Mouse (Mus musculus) forebrain, embryonic 16.5 days (tissue): ENCODE measurements around the gene Zfp628. TPM values are rescaled to one million over a fixed set of nuclear protein-coding genes. Genes with fewer than 3 reads are reported as not detected.

Experiments used
- ATAC-seq: fragments of 200-750 bp; cut with Nextera tagmentation; 2 replicates; pipeline ENCODE4 v1.8.0; 2017; ENCODE audit warnings: mild to moderate bottlenecking, moderate library complexity
- H3K27ac ChIP-seq: fragments of 300-500 bp; sonication (generic); 2 replicates; pipeline ENCODE4 v1.5.1; 2014; ENCODE audit warnings: low read length, control low read depth
- H3K27me3 ChIP-seq: fragments of 300-500 bp; sonication (generic); replicated peaks from 2 replicates; pipeline ENCODE4 v1.6.1; 2014; ENCODE audit warnings: low read length; ENCODE audit not compliant: control insufficient read depth, insufficient read depth
- H3K36me3 ChIP-seq: fragments of 300-500 bp; sonication (generic); 2 replicates; pipeline ENCODE4 v1.6.1; 2014; ENCODE audit not compliant: control insufficient read depth, insufficient read depth
- H3K4me1 ChIP-seq: fragments of 300-500 bp; sonication (generic); replicated peaks from 2 replicates; pipeline ENCODE4 v1.6.1; 2014; ENCODE audit warnings: low read length; ENCODE audit not compliant: control insufficient read depth, insufficient read depth
- H3K4me2 ChIP-seq: fragments of 300-500 bp; sonication (generic); 2 replicates; pipeline ENCODE4 v1.6.1; 2014; ENCODE audit warnings: mild to moderate bottlenecking, low read length, control low read depth
- H3K4me3 ChIP-seq: fragments of 300-500 bp; sonication (generic); replicated peaks from 2 replicates; pipeline ENCODE4 v1.5.1; 2014; ENCODE audit warnings: mild to moderate bottlenecking, low read length, control low read depth
- H3K9ac ChIP-seq: fragments of 300-500 bp; sonication (generic); replicated peaks from 2 replicates; pipeline ENCODE4 v1.6.1; 2014; ENCODE audit warnings: low read depth, low read length, control low read depth
- H3K9me3 ChIP-seq: fragments of 300-500 bp; sonication (generic); 2 replicates; pipeline ENCODE4 v1.6.1; 2016; ENCODE audit warnings: low read length; ENCODE audit not compliant: control insufficient read depth
- WGBS: fragments of 180-500 bp; shearing (Covaris S2); extraction: QIAGEN DNeasy Blood & Tissue Kit; methylation state at CpG from one replicate; pipeline ENCODE4 v1.1.7; 2014; 5-methylcytosine and 5-hydroxymethylcytosine counted together
- polyA plus RNA-seq: library from polyadenylated mRNA; unstranded; fragments of >200 nt; fragmentation: Nextera tagmentation; extraction: Ambion mirVana; gene quantifications from 2 replicates; pipeline ENCODE4 v1.2.1, GENCODE M21; 2015

Gene Zfp628
- polyA plus RNA-seq, 1 experiment from 2014 or later = 3.9 TPM

GRCm38 (mm10) chr7:4895186-4895585, 19.8 kb upstream of the Zfp628 start:
- no peak overlapping the region for H3K27ac ChIP-seq
- H3K4me3 ChIP-seq = no peak overlapping the region
- 64% methylated on average over 11 of the region's 11 CpGs for WGBS
- no peak for ATAC-seq
- H3K4me1 ChIP-seq = peaks cover 10% of the 10 kb centered on the region
- no peaks in the 10 kb centered on the region for H3K9me3 ChIP-seq
- H3K9ac ChIP-seq = no peak overlapping the region
- no peaks in the 10 kb centered on the region for H3K27me3 ChIP-seq
- H3K36me3 ChIP-seq = no peaks in the 10 kb centered on the region
- no peak overlapping the region for H3K4me2 ChIP-seq

GRCm38 (mm10) chr7:4898851-4899648, 16.0 kb upstream of the Zfp628 start:
- WGBS = 24% methylated on average over 16 of the region's 18 CpGs
- Histone ChIP-seq H3K27me3 (no peaks in the 10 kb centered on the region), H3K36me3 (no peaks in the 10 kb centered on the region), H3K4me1 (peaks cover 10% of the 10 kb centered on the region), H3K27ac (no peak overlapping the region; the same call in 1 of the 2 replicates), H3K4me3 (peak overlapping the region; percentile 37), H3K9me3 (no peaks in the 10 kb centered on the region), H3K4me2 (peak overlapping the region; percentile 57), H3K9ac (peak overlapping the region; percentile 20)
- ATAC-seq = peak; percentile 51

- 0 out of 2 replicates have a peak overlapping the region, but pooled peaks have one; percentile 24 for H3K27ac ChIP-seq
Measured at GRCm38 (mm10) chr7:4899649-4900522, 15.1 kb upstream of the Zfp628 start.

GRCm38 (mm10) chr7:4900523-4900851, 14.5 kb upstream of the Zfp628 start:
- 20% methylated on average over 11 of the region's 11 CpGs for WGBS
- H3K4me3 ChIP-seq = no peak overlapping the region
- no peaks in the 10 kb centered on the region for H3K9me3 ChIP-seq
- no peaks in the 10 kb centered on the region for H3K27me3 ChIP-seq
- H3K4me2 ChIP-seq = peak overlapping the region; percentile 57
- no peaks in the 10 kb centered on the region for H3K36me3 ChIP-seq
- no peak for ATAC-seq
- no peak overlapping the region for H3K9ac ChIP-seq
- peaks cover 10% of the 10 kb centered on the region for H3K4me1 ChIP-seq
- H3K27ac ChIP-seq = no peak overlapping the region

More at GRCm38 (mm10) chr7:4899649-4900522, 15.1 kb upstream of the Zfp628 start:
- no peaks in the 10 kb centered on the region for H3K9me3 ChIP-seq
- peaks cover 10% of the 10 kb centered on the region for H3K4me1 ChIP-seq
- WGBS = 10% methylated on average over 19 of the region's 19 CpGs
- no peaks in the 10 kb centered on the region for H3K36me3 ChIP-seq
- peak; percentile 49 for ATAC-seq
- peak overlapping the region; percentile 57 for H3K4me2 ChIP-seq
- H3K9ac ChIP-seq = peak overlapping the region; percentile 20
- H3K27me3 ChIP-seq = no peaks in the 10 kb centered on the region
- peak overlapping the region; percentile 37 for H3K4me3 ChIP-seq

- Histone ChIP-seq H3K4me2 (no peak overlapping the region), H3K4me1 (peaks cover 10% of the 10 kb centered on the region), H3K4me3 (no peak overlapping the region), H3K27me3 (no peaks in the 10 kb centered on the region), H3K9ac (no peak overlapping the region), H3K27ac (no peak overlapping the region), H3K36me3 (no peaks in the 10 kb centered on the region), H3K9me3 (no peaks in the 10 kb centered on the region)
- 47% methylated on average over 8 of the region's 8 CpGs for WGBS
- no peak for ATAC-seq
Measured at GRCm38 (mm10) chr7:4901171-4901570, 13.8 kb upstream of the Zfp628 start.

- H3K9me3 ChIP-seq = no peaks in the 10 kb centered on the region
- H3K36me3 ChIP-seq = no peaks in the 10 kb centered on the region
- H3K4me1 ChIP-seq = peaks cover 14% of the 10 kb centered on the region
- H3K9ac ChIP-seq = no peak overlapping the region
- ATAC-seq = no peak
- H3K4me3 ChIP-seq = no peak overlapping the region
- H3K27ac ChIP-seq = no peak overlapping the region
- no peaks in the 10 kb centered on the region for H3K27me3 ChIP-seq
- WGBS = 54% methylated on average over 9 of the region's 9 CpGs
- H3K4me2 ChIP-seq = no peak overlapping the region
Measured at GRCm38 (mm10) chr7:4902404-4902803, 12.6 kb upstream of the Zfp628 start.

GRCm38 (mm10) chr7:4906466-4906950, 8.5 kb upstream of the Zfp628 start, which contains the start of gene Gm36210:
Gm36210 (minus strand) TSS chr7:4906516.
- Histone ChIP-seq H3K4me1 (0 out of 2 replicates have a peak, but pooled peaks cover 4% of the 10 kb centered on the region), H3K4me2 (no peak within 1 kb of the TSS), H3K9ac (no peak within 1 kb of the TSS), H3K27me3 (no peaks in the 10 kb centered on the region), H3K36me3 (no peaks in the 10 kb centered on the region), H3K27ac (no peak within 1 kb of the TSS), H3K4me3 (no peak within 1 kb of the TSS), H3K9me3 (no peaks in the 10 kb centered on the region)
- 9% methylated on average over 10 of the region's 10 CpGs for WGBS
- no peak for ATAC-seq

- H3K4me3 ChIP-seq = no peak overlapping the region
- no peak for ATAC-seq
- no peaks in the 10 kb centered on the region for H3K27me3 ChIP-seq
- H3K36me3 ChIP-seq = no peaks in the 10 kb centered on the region
- no peak overlapping the region for H3K9ac ChIP-seq
- H3K4me1 ChIP-seq = peaks cover 12% of the 10 kb centered on the region
- H3K4me2 ChIP-seq = no peak overlapping the region
- no peak overlapping the region for H3K27ac ChIP-seq
- 34% methylated on average over 9 of the region's 9 CpGs for WGBS
- no peaks in the 10 kb centered on the region for H3K9me3 ChIP-seq
Measured at GRCm38 (mm10) chr7:4911561-4911960, 3.5 kb upstream of the Zfp628 start.

- H3K4me2 ChIP-seq = no peak overlapping the region
- 63% methylated on average over 5 of the region's 5 CpGs for WGBS
- H3K9me3 ChIP-seq = no peaks in the 10 kb centered on the region
- H3K36me3 ChIP-seq = no peaks in the 10 kb centered on the region
- no peak overlapping the region for H3K27ac ChIP-seq
- H3K4me1 ChIP-seq = peaks cover 17% of the 10 kb centered on the region
- no peak for ATAC-seq
- H3K4me3 ChIP-seq = no peak overlapping the region
- H3K9ac ChIP-seq = no peak overlapping the region
- H3K27me3 ChIP-seq = no peaks in the 10 kb centered on the region
Measured at GRCm38 (mm10) chr7:4912248-4912647, 2.8 kb upstream of the Zfp628 start.
